Mouse (Mus musculus): Measurements from ENCODE around the gene Hsd11b1. TPM values are rescaled to one million over a fixed set of nuclear protein-coding genes. Genes with fewer than 3 reads are reported as not detected.
A peak's percentile ranks its signal among the peaks of the same experiment; 100 is the strongest.

Gene Hsd11b1
- total RNA-seq, 1 experiment from 2014 or later, result 13.6 TPM

GRCm38 (mm10) chr1:193181104-193181503, 82.8 kb downstream of the Hsd11b1 start:
- peak; percentile 69 for ATAC-seq (ENCODE audit: extremely low read depth, insufficient number of reproducible peaks, low FRiP score, poor library complexity, severe bottlenecking)

- ATAC-seq (ENCODE audit: extremely low read depth, insufficient number of reproducible peaks, low FRiP score, poor library complexity, severe bottlenecking), result no peak
Measured at GRCm38 (mm10) chr1:193174143-193174733, 89.6 kb downstream of the Hsd11b1 start.

DNA sequence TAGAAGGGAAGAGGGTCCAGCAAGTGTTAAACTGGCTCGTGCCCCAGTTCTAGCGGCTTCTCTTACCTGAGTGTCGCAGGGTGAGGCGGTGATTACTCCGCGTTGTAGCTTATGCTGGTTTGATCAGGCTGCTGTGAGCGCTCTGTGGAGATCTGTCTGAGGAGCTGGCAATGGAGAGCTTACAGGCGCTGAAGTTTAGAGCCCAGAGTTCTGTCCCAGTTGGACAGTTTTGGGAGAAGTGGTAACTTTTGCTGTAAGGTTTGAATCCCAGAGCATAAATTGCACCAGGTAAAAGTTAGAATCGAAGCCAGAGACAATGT, 90.1 kb downstream of the Hsd11b1 start:
- ATAC-seq (ENCODE audit: extremely low read depth, insufficient number of reproducible peaks, low FRiP score, poor library complexity, severe bottlenecking), result no peak

- ATAC-seq (ENCODE audit: extremely low read depth, insufficient number of reproducible peaks, low FRiP score, poor library complexity, severe bottlenecking), result peak; percentile 94
Measured at GRCm38 (mm10) chr1:193172991-193173809, 90.7 kb downstream of the Hsd11b1 start.

Other genes starting within 250 kb of the Hsd11b1 start
- under 0.01 and 0.23 TPM in 2 replicates for gene Syt14, start 228.3 kb downstream of the Hsd11b1 start, total RNA-seq (2017)
- 27.9 and 32.9 TPM in 2 replicates for gene Diexf, start 133.8 kb downstream of the Hsd11b1 start, total RNA-seq (2017)
- 1.1 and 1.7 TPM in 2 replicates for gene Irf6, start 111.0 kb downstream of the Hsd11b1 start, total RNA-seq (2017)
- 6.8 and 7.4 TPM in 2 replicates for gene A130010J15Rik, start 96.0 kb downstream of the Hsd11b1 start, total RNA-seq (2017)
- gene Traf3ip3, start 62.4 kb downstream of the Hsd11b1 start, total RNA-seq (2017), result 473 and 476 TPM in 2 replicates
- 25.7 and 29.8 TPM in 2 replicates for gene Lamb3, start 56.4 kb downstream of the Hsd11b1 start, total RNA-seq (2017)
- gene G0s2, start 9.1 kb upstream of the Hsd11b1 start, total RNA-seq (2017), result 169 and 190 TPM in 2 replicates
- gene Camk1g, start 106.2 kb upstream of the Hsd11b1 start, total RNA-seq (2017), result not detected in 2 replicates